Comparison of ENCODE assay signal across 8 mouse cellular contexts in the genomic region with DNA sequence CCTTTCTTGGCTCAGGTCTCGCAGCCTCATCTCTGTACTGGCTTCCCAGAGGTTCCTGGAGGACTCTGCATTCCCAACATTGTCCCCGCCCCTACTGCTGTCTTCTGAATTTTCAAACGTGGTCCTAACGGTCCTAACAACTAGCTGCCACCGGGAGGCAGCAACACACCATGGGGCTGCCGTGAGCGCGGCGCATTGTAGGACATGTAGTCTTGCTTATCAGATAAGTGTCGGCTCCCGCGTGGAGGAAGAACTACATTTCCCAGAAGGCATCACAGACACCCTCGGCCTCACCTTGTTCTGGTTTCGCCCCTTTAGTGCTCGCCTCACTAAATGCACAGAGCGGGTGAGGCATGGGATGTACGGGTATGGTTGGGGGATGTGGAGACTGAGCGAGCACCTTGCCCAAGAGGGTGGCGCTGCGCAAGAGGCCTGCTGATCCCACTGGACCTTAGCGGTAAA. TPM values are rescaled to one million over a fixed set of nuclear protein-coding genes. Genes with fewer than 3 reads are reported as not detected.
DNase-seq lines count a peak whose midpoint lies in the region; ATAC-seq lines count a peak whose summit lies in the region.

No protein-coding gene starts in this region.

- peak; percentile 100 for ATAC-seq in forebrain, embryonic 14.5 days
- peak; percentile 99 for ATAC-seq in neural tube, embryonic 15.5 days (ENCODE audit: low FRiP score)

- H3K4me2 ChIP-seq in forebrain, embryonic 14.5 days (ENCODE audit: low read length): peak overlapping the region; percentile 61
- peak overlapping the region; percentile 64 for H3K4me2 ChIP-seq in neural tube, embryonic 15.5 days

- H3K36me3 ChIP-seq in forebrain, embryonic 14.5 days (ENCODE audit: control insufficient read depth, insufficient read depth, low read length): no peaks in the 10 kb centered on the region
- no peaks in the 10 kb centered on the region for H3K36me3 ChIP-seq in neural tube, embryonic 15.5 days

- peak overlapping the region; percentile 78; the same call in 1 of the 2 replicates for H3K27ac ChIP-seq in forebrain, embryonic 14.5 days (ENCODE audit: low read depth, low read length)
- peak overlapping the region; percentile 89 for H3K27ac ChIP-seq in neural tube, embryonic 15.5 days (replicated peaks)

- H3K4me3 ChIP-seq in forebrain, embryonic 14.5 days (ENCODE audit: low read depth, low read length): peak overlapping the region; percentile 40
- peak overlapping the region; percentile 47 for H3K4me3 ChIP-seq in neural tube, embryonic 15.5 days (replicated peaks)

- intact Hi-C loops in heart, postnatal 14 days (cut with DNase I): loop anchor here (1.0 to 10.0 kb wide), 4 partner anchors 59 to 231 kb away; a partner anchor contains a TSS

- peak; percentile 100 for DNase-seq in ES-CJ7 (ENCODE audit: low read depth, low spot score)
- peak; percentile 94 for DNase-seq in cerebellum, adult 11 months
- peak; percentile 99 for DNase-seq in forebrain, embryonic 14.5 days (ENCODE audit: low spot score)
- DNase-seq in heart, postnatal 14 days: peak; percentile 89 to 90
- peak; percentile 97 for DNase-seq in layer of hippocampus, adult 11-12 months (ENCODE audit: low spot score)
- peak; percentile 94 to 96 for DNase-seq in lung, adult 18-20 months
- peak; percentile 90 for DNase-seq in testis, postnatal 14 days (ENCODE audit: low spot score)

- peak overlapping the region; percentile 71 for H3K9ac ChIP-seq in forebrain, embryonic 14.5 days (ENCODE audit: low read length)
- H3K9ac ChIP-seq in neural tube, embryonic 15.5 days (replicated peaks): peak overlapping the region; percentile 63

- no peaks in the 10 kb centered on the region for H3K9me3 ChIP-seq in forebrain, embryonic 14.5 days (replicated peaks; ENCODE audit: control insufficient read depth, low read length)
- no peaks in the 10 kb centered on the region for H3K9me3 ChIP-seq in neural tube, embryonic 15.5 days (replicated peaks)

- no peaks in the 10 kb centered on the region for H3K27me3 ChIP-seq in forebrain, embryonic 14.5 days (replicated peaks; ENCODE audit: control insufficient read depth, insufficient read depth, low read length)
- H3K27me3 ChIP-seq in neural tube, embryonic 15.5 days (replicated peaks): no peaks in the 10 kb centered on the region

- H3K4me1 ChIP-seq in forebrain, embryonic 14.5 days (ENCODE audit: control insufficient read depth, insufficient read depth, low read length): no peaks in the 10 kb centered on the region; the same call in 1 of the 2 replicates
- H3K4me1 ChIP-seq in neural tube, embryonic 15.5 days: peaks cover 4% of the 10 kb centered on the region; the same call in 1 of the 2 replicates

- WGBS in forebrain, embryonic 14.5 days: under 1% methylated on average over 21 of the region's 21 CpGs
- 1% methylated on average over 21 of the region's 21 CpGs for WGBS in neural tube, embryonic 15.5 days

RNA-seq across cellular contexts. Expression of a gene that starts 11.0 kb away (rescaled TPM):
- 8.8 and 10.3 TPM in 2 replicates for polyA plus RNA-seq in forebrain, embryonic 14.5 days (2014; fragmentation: Nextera tagmentation; extraction: Ambion mirVana)
- 1 to 10 TPM in 1 of 2 experiments, under 1 TPM in 1; 0.83 to 1.2 TPM for total RNA-seq in heart, postnatal 14 days (2021)
- polyA plus RNA-seq in neural tube, embryonic 15.5 days (2015; fragmentation: Nextera tagmentation; extraction: Ambion mirVana): 13.5 and 15.7 TPM in 2 replicates

RNA-seq across cellular contexts. Expression of a gene that starts 40.0 kb away (rescaled TPM):
- 31.1 and 31.3 TPM in 2 replicates for polyA plus RNA-seq in forebrain, embryonic 14.5 days (2014; fragmentation: Nextera tagmentation; extraction: Ambion mirVana)
- total RNA-seq in heart, postnatal 14 days (2021): 10 to 100 TPM; 18.6 to 19.9 TPM
- polyA plus RNA-seq in neural tube, embryonic 15.5 days (2015; fragmentation: Nextera tagmentation; extraction: Ambion mirVana): 38.6 and 50.0 TPM in 2 replicates

RNA-seq across cellular contexts. Expression of a gene that starts 46.1 kb away (rescaled TPM):
- 0.61 TPM in 1 of 2 replicates, not detected in the other for polyA plus RNA-seq in forebrain, embryonic 14.5 days (2014; fragmentation: Nextera tagmentation; extraction: Ambion mirVana)
- total RNA-seq in heart, postnatal 14 days (2021): 1 to 10 TPM; 1.2 to 1.3 TPM
- 0.95 and 4.5 TPM in 2 replicates for polyA plus RNA-seq in neural tube, embryonic 15.5 days (2015; fragmentation: Nextera tagmentation; extraction: Ambion mirVana)

RNA-seq across cellular contexts. Expression of a gene that starts 48.0 kb away (rescaled TPM):
- polyA plus RNA-seq in forebrain, embryonic 14.5 days (2014; fragmentation: Nextera tagmentation; extraction: Ambion mirVana): 1.2 and 1.4 TPM in 2 replicates
- under 1 TPM; 0.67 to 0.71 TPM for total RNA-seq in heart, postnatal 14 days (2021)
- polyA plus RNA-seq in neural tube, embryonic 15.5 days (2015; fragmentation: Nextera tagmentation; extraction: Ambion mirVana): 2.7 and 3.2 TPM in 2 replicates

RNA-seq across cellular contexts. Expression of a gene that starts 49.8 kb away (rescaled TPM):
- 18.7 and 23.8 TPM in 2 replicates for polyA plus RNA-seq in forebrain, embryonic 14.5 days (2014; fragmentation: Nextera tagmentation; extraction: Ambion mirVana)
- 10 to 100 TPM; 12.1 to 12.8 TPM for total RNA-seq in heart, postnatal 14 days (2021)
- polyA plus RNA-seq in neural tube, embryonic 15.5 days (2015; fragmentation: Nextera tagmentation; extraction: Ambion mirVana): 16.0 and 16.7 TPM in 2 replicates

Comparison
In these comparisons a context has a peak if more than half of its experiments do, and no peak if none do; other contexts are left out.
1. Peak in every context shown above with its lines: DNase-seq, ATAC-seq, H3K4me3 ChIP-seq and H3K27ac ChIP-seq.